Mouse (Mus musculus): Measurements from ENCODE around the gene Olfr1084.
"Not testable (repeated sequence)": the region's sequence is repeated elsewhere in the genome, so short reads cannot be mapped to it uniquely, and the experiment has no call there.

Olfr1084 gene

DNA sequence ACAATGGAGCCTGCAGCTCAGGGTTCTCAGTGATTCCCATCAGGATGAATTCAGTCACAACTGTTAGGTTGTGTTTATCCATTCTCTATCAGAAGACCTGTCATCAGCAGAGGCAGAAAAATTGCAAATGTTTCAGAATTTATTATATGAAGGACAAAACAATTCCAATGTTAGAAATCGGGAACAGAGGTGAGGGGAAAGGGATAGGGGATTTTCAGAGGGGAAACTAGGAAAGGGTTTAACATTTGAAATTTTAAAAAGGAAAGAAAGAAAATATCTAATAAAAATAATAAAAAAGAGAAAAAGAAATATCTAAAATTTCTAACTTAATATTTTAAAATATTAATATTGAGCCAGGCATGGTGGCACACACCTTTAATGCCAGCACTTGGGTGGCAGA is at the start of gene Olfr1084:
Olfr1084 (minus strand) TSS at position 101 of the 400 bp plus-strand sequence.
- DNase-seq (ENCODE audit: low spot score in 2 of 2): not testable (repeated sequence)

- DNase-seq (ENCODE audit: low spot score in 2 of 2): no peak
Measured at GRCm38 (mm10) chr2:86679992-86680391, 40.5 kb upstream of the Olfr1084 start, which contains the start of gene Olfr1086. Olfr1086 (minus strand) TSS chr2:86680092.

- DNase-seq (ENCODE audit: low spot score in 2 of 2): no peak
Measured at GRCm38 (mm10) chr2:86661919-86662318, 22.4 kb upstream of the Olfr1084 start, which contains the start of gene Olfr1085. Olfr1085 (minus strand) TSS chr2:86662019.

DNA sequence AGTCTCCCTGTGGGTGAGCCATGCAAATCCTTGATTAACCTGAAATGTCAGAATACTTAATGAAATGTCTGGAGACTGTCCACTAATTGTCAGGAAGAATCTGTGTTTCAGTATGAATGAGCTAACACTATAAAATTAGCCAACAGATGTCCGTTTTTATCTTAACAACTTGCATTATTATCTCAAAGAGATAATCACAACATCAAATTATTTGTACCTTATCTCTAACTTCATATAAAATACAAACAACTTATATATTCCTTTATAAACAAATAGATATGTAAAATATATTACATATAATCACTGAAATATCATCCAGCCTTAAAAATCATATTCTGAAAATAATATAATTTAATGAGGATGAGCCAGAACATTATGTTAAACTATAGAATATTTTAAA is 40.7 kb downstream of the Olfr1084 start, which contains the start of gene Olfr1082:
Olfr1082 (minus strand) TSS at position 101 of the 400 bp plus-strand sequence.
- DNase-seq (ENCODE audit: low spot score in 2 of 2): not testable (repeated sequence)
